Mouse (Mus musculus) lung, embryonic 14.5 days (tissue): ENCODE results near the gene 2510009E07Rik. TPM values are rescaled to one million over a fixed set of nuclear protein-coding genes. Genes with fewer than 3 reads are reported as not detected.

Experiments
- ATAC-seq: fragments of 200-750 bp; cut with Nextera tagmentation; 2 replicates; pipeline ENCODE4 v1.8.0; 2017; ENCODE audit warnings: mild to moderate bottlenecking, moderate TSS enrichment, moderate library complexity; ENCODE audit not compliant: insufficient read depth
- DNase-seq: peaks from one replicate; pipeline ENCODE4 v3.0.0-alpha.2; 2015
- H3K27ac ChIP-seq: fragments of 300-500 bp; sonication (generic); 2 replicates; pipeline ENCODE4 v1.5.1; 2014; ENCODE audit warnings: low read depth, mild to moderate bottlenecking, moderate library complexity
- H3K27me3 ChIP-seq: fragments of 300-500 bp; sonication (generic); 2 replicates; pipeline ENCODE4 v1.6.1; 2014; ENCODE audit warnings: low read length, control low read depth; ENCODE audit not compliant: insufficient read depth
- H3K36me3 ChIP-seq: fragments of 300-500 bp; sonication (generic); 2 replicates; pipeline ENCODE4 v1.6.1; 2014; ENCODE audit warnings: control low read depth; ENCODE audit not compliant: insufficient read depth
- H3K4me1 ChIP-seq: fragments of 300-500 bp; sonication (generic); 2 replicates; pipeline ENCODE4 v1.6.1; 2014; ENCODE audit warnings: antibody characterized with exemption, control low read depth; ENCODE audit not compliant: insufficient read depth
- H3K4me2 ChIP-seq: fragments of 300-500 bp; sonication (generic); 2 replicates; pipeline ENCODE4 v1.6.1; 2014; ENCODE audit warnings: mild to moderate bottlenecking
- H3K4me3 ChIP-seq: fragments of 300-500 bp; sonication (generic); 2 replicates; pipeline ENCODE4 v1.5.1; 2014; ENCODE audit warnings: low read depth, low read length
- H3K9ac ChIP-seq: fragments of 300-500 bp; sonication (generic); 2 replicates; pipeline ENCODE4 v1.6.1; 2014
- H3K9me3 ChIP-seq: fragments of 300-500 bp; sonication (generic); 2 replicates; pipeline ENCODE4 v1.6.1; 2016; ENCODE audit warnings: low read depth, low read length, control low read depth
- CTCF ChIP-seq: IDR thresholded peaks from 2 replicates; pipeline ENCODE4 v1.5.1; 2016; ENCODE audit warnings: antibody characterized with exemption, low read depth
- WGBS: fragments of 180-500 bp; shearing (Covaris S2); extraction: QIAGEN DNeasy Blood & Tissue Kit; methylation state at CpG from one replicate; pipeline ENCODE4 v1.1.7; 2014; 5-methylcytosine and 5-hydroxymethylcytosine counted together
- polyA plus RNA-seq: library from polyadenylated mRNA; unstranded; fragments of >200 nt; fragmentation: Nextera tagmentation; extraction: Ambion mirVana; gene quantifications from 2 replicates; pipeline ENCODE4 v1.2.1, GENCODE M21; 2014

The 2510009E07Rik gene
- polyA plus RNA-seq, 1 experiment from 2014 or later: 22.2 TPM

DNA sequence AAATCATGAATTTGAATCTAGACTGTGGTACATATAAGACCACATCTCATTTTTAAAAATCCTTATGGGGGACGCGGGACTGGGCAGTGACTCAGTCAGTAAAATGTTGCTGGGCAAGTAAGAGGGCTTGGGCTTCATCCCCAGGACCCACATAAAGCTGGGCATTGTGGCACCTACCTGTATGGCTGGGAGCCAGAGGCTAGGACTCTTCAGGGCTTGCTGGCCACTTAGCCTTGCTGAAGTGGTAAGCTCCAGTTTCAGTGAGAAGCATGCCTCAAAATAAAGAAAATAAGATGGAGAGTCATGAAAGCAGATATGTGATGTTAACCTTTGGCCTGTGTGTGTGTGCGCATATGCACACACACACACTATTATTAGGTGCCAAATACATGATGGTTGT lies 33.0 kb upstream of the 2510009E07Rik start:
- Histone ChIP-seq H3K9ac (no peak overlapping the region), H3K27ac (no peak overlapping the region), H3K36me3 (no peaks in the 10 kb centered on the region), H3K4me2 (no peak overlapping the region), H3K9me3 (no peaks in the 10 kb centered on the region), H3K4me3 (no peak overlapping the region), H3K27me3 (no peaks in the 10 kb centered on the region), H3K4me1 (no peaks in the 10 kb centered on the region)
- TF ChIP-seq CTCF: no peak
- no peak; the same call in 1 of the 2 replicates for ATAC-seq
- DNase-seq: no peak
- 86% methylated on average over 3 of the region's 3 CpGs for WGBS

GRCm38 (mm10) chr16:21724261-21724660 lies 29.8 kb upstream of the 2510009E07Rik start:
- Histone ChIP-seq H3K9me3 (no peaks in the 10 kb centered on the region), H3K27ac (no peak overlapping the region), H3K36me3 (no peaks in the 10 kb centered on the region), H3K9ac (no peak overlapping the region), H3K4me3 (no peak overlapping the region), H3K4me2 (no peak overlapping the region), H3K4me1 (no peaks in the 10 kb centered on the region), H3K27me3 (no peaks in the 10 kb centered on the region)
- TF ChIP-seq CTCF: no peak
- ATAC-seq: no peak
- 84% methylated on average over 1 of the region's 1 CpGs for WGBS
- DNase-seq: no peak

DNA sequence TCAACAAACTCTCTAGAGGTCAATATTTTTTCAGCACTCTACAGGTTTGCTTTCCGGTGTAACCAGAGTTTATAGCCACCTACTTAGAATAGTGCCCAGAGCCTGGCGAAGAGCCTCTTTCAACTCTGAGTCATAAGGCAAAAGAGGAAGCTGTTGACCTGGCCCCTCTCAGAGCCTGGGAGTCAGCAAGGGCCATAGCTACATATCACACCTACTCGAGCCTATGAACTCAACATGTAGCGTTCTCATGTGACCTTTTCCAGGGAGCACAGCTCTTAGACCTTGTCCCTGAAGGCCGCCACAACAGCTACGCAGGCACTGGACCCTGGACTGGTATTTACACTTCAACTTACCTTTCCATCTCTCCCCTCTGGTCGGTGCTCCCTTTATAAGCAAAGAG lies 25.3 kb upstream of the 2510009E07Rik start:
- Histone ChIP-seq H3K4me3 (no peak overlapping the region), H3K4me1 (no peaks in the 10 kb centered on the region), H3K27ac (no peak overlapping the region), H3K9ac (no peak overlapping the region), H3K27me3 (no peaks in the 10 kb centered on the region), H3K4me2 (no peak overlapping the region), H3K9me3 (no peaks in the 10 kb centered on the region), H3K36me3 (no peaks in the 10 kb centered on the region)
- DNase-seq (no peak), ATAC-seq (no peak)
- no peak for TF ChIP-seq CTCF
- WGBS: 70% methylated on average over 7 of the region's 7 CpGs

DNA sequence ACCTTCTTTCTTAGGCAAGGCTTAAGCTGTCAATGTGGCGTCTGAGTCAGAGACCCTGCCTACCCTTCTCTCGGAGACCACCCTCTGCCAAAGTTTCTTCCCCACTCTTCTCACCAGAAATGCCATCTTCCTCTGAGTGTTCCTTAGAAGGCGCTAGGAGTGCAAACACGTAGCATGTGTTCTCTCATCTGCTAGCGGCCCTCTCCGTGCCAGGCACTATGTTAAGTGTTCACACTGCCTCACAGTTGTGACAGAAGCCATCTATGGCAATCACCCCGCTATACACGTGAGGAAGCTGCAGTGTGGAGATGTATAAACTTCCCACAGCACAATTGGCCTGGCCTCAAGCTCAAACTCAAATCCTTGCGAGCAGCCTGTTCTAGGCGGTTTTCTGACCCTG lies 20.1 kb upstream of the 2510009E07Rik start:
- H3K27me3 ChIP-seq: no peaks in the 10 kb centered on the region

DNA sequence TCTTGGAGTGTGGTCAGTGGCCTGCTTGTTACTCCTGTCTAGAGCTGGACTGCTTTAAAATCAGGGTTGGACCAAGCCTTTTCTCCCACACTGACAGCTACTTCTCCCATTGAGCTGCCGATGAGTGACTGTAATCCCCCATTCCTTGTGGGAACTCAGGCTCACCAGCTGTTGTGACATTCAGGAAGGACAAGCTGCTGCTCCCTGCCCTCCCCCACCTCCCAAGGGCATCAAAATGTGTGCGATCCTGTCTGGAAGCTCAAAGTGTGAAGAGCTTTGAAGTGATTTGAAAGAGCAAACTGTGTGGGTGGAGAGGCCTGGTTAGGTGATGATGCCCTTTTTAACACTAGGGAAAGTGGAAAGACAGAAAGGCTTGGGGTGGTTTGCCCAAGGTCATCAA lies 15.9 kb upstream of the 2510009E07Rik start:
- Histone ChIP-seq H3K9ac (no peak overlapping the region), H3K4me1 (no peaks in the 10 kb centered on the region), H3K9me3 (no peaks in the 10 kb centered on the region), H3K4me3 (no peak overlapping the region), H3K27me3 (no peaks in the 10 kb centered on the region), H3K4me2 (no peak overlapping the region), H3K36me3 (no peaks in the 10 kb centered on the region), H3K27ac (no peak overlapping the region)
- WGBS: 20% methylated on average over 2 of the region's 2 CpGs
- no peak for TF ChIP-seq CTCF
- ATAC-seq (no peak), DNase-seq (no peak)

More for the DNA sequence above, 20.1 kb upstream of the 2510009E07Rik start:
- no peaks in the 10 kb centered on the region for H3K9me3 ChIP-seq
- DNase-seq (no peak), ATAC-seq (no peak)
- TF ChIP-seq CTCF: no peak
- 71% methylated on average over 10 of the region's 10 CpGs for WGBS
- no peak overlapping the region for H3K27ac ChIP-seq
- H3K4me1 ChIP-seq: no peaks in the 10 kb centered on the region
- no peak overlapping the region for H3K4me3 ChIP-seq
- H3K4me2 ChIP-seq: no peak overlapping the region
- no peaks in the 10 kb centered on the region for H3K36me3 ChIP-seq
- no peak overlapping the region for H3K9ac ChIP-seq

DNA sequence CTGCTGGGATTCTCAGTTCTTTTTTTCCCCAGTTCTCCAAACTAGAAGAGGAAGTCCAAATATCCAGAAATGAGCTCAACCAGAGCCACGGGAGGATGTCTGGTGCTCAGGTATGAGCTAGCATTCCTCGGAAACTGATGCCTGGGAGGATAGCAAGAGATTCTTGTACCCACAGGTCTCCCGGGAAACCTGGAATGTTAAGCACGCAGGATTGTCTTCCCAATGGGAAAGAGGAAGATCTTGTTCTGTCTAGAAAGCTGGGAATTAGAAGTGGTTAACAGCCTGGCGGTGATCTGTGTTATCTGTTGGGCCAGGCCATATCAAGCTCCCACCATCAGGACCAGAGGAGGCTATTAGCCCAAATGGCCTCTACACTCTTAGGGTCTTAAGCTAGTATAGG lies 10.2 kb upstream of the 2510009E07Rik start:
- H3K4me1 ChIP-seq: no peaks in the 10 kb centered on the region
- no peaks in the 10 kb centered on the region for H3K36me3 ChIP-seq
- ATAC-seq (no peak), DNase-seq (no peak)
- no peaks in the 10 kb centered on the region; the same call in 1 of the 2 replicates for H3K9me3 ChIP-seq
- WGBS: 46% methylated on average over 5 of the region's 5 CpGs
- no peaks in the 10 kb centered on the region for H3K27me3 ChIP-seq
- no peak overlapping the region for H3K27ac ChIP-seq
- no peak overlapping the region for H3K4me3 ChIP-seq
- H3K9ac ChIP-seq: no peak overlapping the region
- TF ChIP-seq CTCF: no peak
- H3K4me2 ChIP-seq: no peak overlapping the region

GRCm38 (mm10) chr16:21702314-21702690 lies 7.8 kb upstream of the 2510009E07Rik start:
- H3K4me2 ChIP-seq: no peak overlapping the region
- H3K27ac ChIP-seq: no peak overlapping the region
- no peaks in the 10 kb centered on the region for H3K27me3 ChIP-seq
- H3K4me1 ChIP-seq: no peaks in the 10 kb centered on the region
- no peak for DNase-seq
- no peaks in the 10 kb centered on the region; the same call in 1 of the 2 replicates for H3K9me3 ChIP-seq
- H3K4me3 ChIP-seq: no peak overlapping the region
- H3K9ac ChIP-seq: no peak overlapping the region
- no peak for TF ChIP-seq CTCF
- no peak for ATAC-seq
- 30% methylated on average over 3 of the region's 3 CpGs for WGBS
- H3K36me3 ChIP-seq: no peaks in the 10 kb centered on the region

- 41% methylated on average over 10 of the region's 10 CpGs for WGBS
- no peak overlapping the region for H3K9ac ChIP-seq
- no peak for DNase-seq
Measured at GRCm38 (mm10) chr16:21701611-21702313, 7.3 kb upstream of the 2510009E07Rik start.

More at GRCm38 (mm10) chr16:21701611-21702313, 7.3 kb upstream of the 2510009E07Rik start:
- H3K9me3 ChIP-seq: no peaks in the 10 kb centered on the region; the same call in 1 of the 2 replicates
- no peak for TF ChIP-seq CTCF
- H3K4me1 ChIP-seq: no peaks in the 10 kb centered on the region
- H3K4me2 ChIP-seq: no peak overlapping the region
- H3K27me3 ChIP-seq: no peaks in the 10 kb centered on the region
- H3K36me3 ChIP-seq: no peaks in the 10 kb centered on the region
- ATAC-seq: no peak
- H3K4me3 ChIP-seq: no peak overlapping the region
- H3K27ac ChIP-seq: no peak overlapping the region
